Mouse (Mus musculus) heart, postnatal 0 days (tissue): Measurements from ENCODE around the gene Anks1. TPM values are rescaled to one million over a fixed set of nuclear protein-coding genes. Genes with fewer than 3 reads are reported as not detected.
A peak's percentile ranks its signal among the peaks of the same experiment; 100 is the strongest.
"Not testable (repeated sequence)": the region's sequence is repeated elsewhere in the genome, so short reads cannot be mapped to it uniquely, and the experiment has no call there.

Source experiments
- ATAC-seq: fragments of 200-750 bp; cut with Nextera tagmentation; 2 replicates; pipeline ENCODE4 v1.8.0; 2017; ENCODE audit warnings: low read depth, moderate number of reproducible peaks, moderate library complexity; ENCODE audit not compliant: insufficient read depth
- DNase-seq: peaks from one replicate; pipeline ENCODE4 v3.0.0-alpha.2; 2016; ENCODE audit warnings: low spot score
- H3K27ac ChIP-seq: fragments of 300-500 bp; sonication (generic); 2 replicates; pipeline ENCODE4 v1.5.1; 2014; ENCODE audit warnings: low read depth, mild to moderate bottlenecking
- H3K27me3 ChIP-seq: fragments of 300-500 bp; sonication (generic); 2 replicates; pipeline ENCODE4 v1.6.1; 2014; ENCODE audit warnings: low read length, mixed read lengths; ENCODE audit not compliant: control insufficient read depth, insufficient read depth
- H3K36me3 ChIP-seq: fragments of 300-500 bp; sonication (generic); replicated peaks from 2 replicates; pipeline ENCODE4 v1.6.1; 2014; ENCODE audit warnings: low read length, mixed read lengths; ENCODE audit not compliant: control insufficient read depth, insufficient read depth
- H3K4me1 ChIP-seq: fragments of 300-500 bp; sonication (generic); 2 replicates; pipeline ENCODE4 v1.6.1; 2014; ENCODE audit warnings: antibody characterized with exemption; ENCODE audit not compliant: control insufficient read depth, insufficient read depth
- H3K4me2 ChIP-seq: fragments of 300-500 bp; sonication (generic); 2 replicates; pipeline ENCODE4 v1.6.1; 2014; ENCODE audit warnings: low read depth, mild to moderate bottlenecking, low read length, moderate library complexity
- H3K4me3 ChIP-seq: fragments of 300-500 bp; sonication (generic); 2 replicates; pipeline ENCODE4 v1.5.1; 2014; ENCODE audit warnings: low read depth, low read length
- H3K9ac ChIP-seq: fragments of 300-500 bp; sonication (generic); replicated peaks from 2 replicates; pipeline ENCODE4 v1.6.1; 2014; ENCODE audit warnings: low read depth, low read length, mixed read lengths
- H3K9me3 ChIP-seq: fragments of 300-500 bp; sonication (generic); replicated peaks from 2 replicates; pipeline ENCODE4 v1.6.1; 2016; ENCODE audit warnings: low read length; ENCODE audit not compliant: control insufficient read depth
- CTCF ChIP-seq: IDR thresholded peaks from 2 replicates; pipeline ENCODE4 v1.5.1; 2016; ENCODE audit warnings: antibody characterized with exemption, control low read depth, low read depth
- EP300 ChIP-seq: IDR thresholded peaks from 2 replicates; pipeline ENCODE4 v1.6.1; 2016; ENCODE audit warnings: antibody characterized with exemption, low read depth
- WGBS: fragments of 180-500 bp; shearing (Covaris S2); extraction: QIAGEN DNeasy Blood & Tissue Kit; methylation state at CpG from one replicate; pipeline ENCODE4 v1.1.7; 2014; 5-methylcytosine and 5-hydroxymethylcytosine counted together
- polyA plus RNA-seq: library from polyadenylated mRNA; unstranded; fragments of >200 nt; fragmentation: Nextera tagmentation; extraction: Ambion mirVana; gene quantifications from 2 replicates; pipeline ENCODE4 v1.2.1, GENCODE M21; 2015
- total RNA-seq: library from RNA; depleted of rRNA; stranded (reverse); fragments of >200 nt; gene quantifications from 2 replicates; pipeline ENCODE4 v1.2.3, GENCODE M21; 2014; ENCODE audit warnings: low replicate concordance

Anks1 gene
- total and polyA plus RNA-seq, 2 experiments from 2014 or later = 11.0 to 55.4 TPM

GRCm38 (mm10) chr17:27980391-27980955, 71.4 kb downstream of the Anks1 start:
- no peak for TF ChIP-seq EP300
- TF ChIP-seq CTCF = no peak
- ATAC-seq (no peak), DNase-seq (no peak)
- Histone ChIP-seq H3K4me3 (no peak overlapping the region), H3K27me3 (no peaks in the 10 kb centered on the region), H3K4me2 (no peak overlapping the region), H3K4me1 (no peaks in the 10 kb centered on the region), H3K9ac (no peak overlapping the region), H3K27ac (no peak overlapping the region), H3K36me3 (peaks cover 40% of the 10 kb centered on the region), H3K9me3 (no peaks in the 10 kb centered on the region)
- 89% methylated on average over 3 of the region's 3 CpGs for WGBS

DNA sequence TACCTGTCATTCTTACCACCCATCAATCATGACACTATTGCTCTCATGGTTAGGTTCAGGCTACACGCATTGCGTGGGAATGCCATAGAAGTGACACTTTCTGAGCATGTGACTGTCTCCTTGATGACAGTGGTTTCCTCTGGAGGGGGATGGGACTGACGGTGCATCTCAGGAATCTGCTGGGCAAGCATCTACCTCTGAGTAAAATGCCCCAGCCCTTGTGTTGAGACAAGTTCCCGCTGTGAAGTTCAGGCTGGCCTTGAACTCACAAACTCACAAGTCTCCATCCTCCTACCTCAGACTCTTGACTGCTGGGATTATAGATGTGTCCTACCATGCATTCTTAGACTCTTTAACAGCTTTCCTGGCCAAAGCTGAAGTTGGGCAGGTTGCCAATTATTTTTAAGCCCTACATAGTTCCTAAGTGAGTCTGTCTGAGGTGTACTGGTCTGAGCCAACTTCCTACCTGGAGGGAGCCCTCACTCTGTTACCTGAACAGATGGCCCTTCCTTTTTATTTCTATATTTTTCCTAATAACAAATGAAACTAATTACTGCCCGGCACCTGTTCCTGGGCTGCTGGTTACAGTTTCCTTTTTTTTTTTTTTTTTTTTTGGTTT, 72.5 kb downstream of the Anks1 start:
- Histone ChIP-seq H3K9me3 (no peaks in the 10 kb centered on the region), H3K27me3 (no peaks in the 10 kb centered on the region), H3K4me1 (no peaks in the 10 kb centered on the region), H3K27ac (no peak overlapping the region), H3K36me3 (peaks cover 45% of the 10 kb centered on the region), H3K9ac (no peak overlapping the region), H3K4me2 (no peak overlapping the region), H3K4me3 (no peak overlapping the region)
- no peak for ATAC-seq
- no peak for DNase-seq
- WGBS = 84% methylated on average over 5 of the region's 5 CpGs
- TF ChIP-seq EP300 (no peak), CTCF (no peak)

- H3K36me3 ChIP-seq = peaks cover 45% of the 10 kb centered on the region
- not testable (repeated sequence) for DNase-seq, H3K27ac ChIP-seq, H3K9me3 ChIP-seq, ATAC-seq, H3K9ac ChIP-seq, H3K4me1 ChIP-seq, H3K27me3 ChIP-seq, H3K4me2 ChIP-seq, H3K4me3 ChIP-seq
- 86% methylated on average over 13 of the region's 14 CpGs for WGBS
Measured at GRCm38 (mm10) chr17:27982070-27982457, 73.0 kb downstream of the Anks1 start.

GRCm38 (mm10) chr17:27982712-27983266, 73.7 kb downstream of the Anks1 start:
- 72% methylated on average over 7 of the region's 7 CpGs for WGBS
- H3K4me1 ChIP-seq = no peaks in the 10 kb centered on the region
- no peaks in the 10 kb centered on the region for H3K9me3 ChIP-seq
- ATAC-seq = no peak
- TF ChIP-seq CTCF = no peak
- TF ChIP-seq EP300 = no peak
- DNase-seq = no peak
- H3K4me2 ChIP-seq = no peak overlapping the region
- H3K36me3 ChIP-seq = peaks cover 38% of the 10 kb centered on the region
- H3K9ac ChIP-seq = no peak overlapping the region
- H3K27me3 ChIP-seq = no peaks in the 10 kb centered on the region
- H3K4me3 ChIP-seq = no peak overlapping the region
- H3K27ac ChIP-seq = no peak overlapping the region

GRCm38 (mm10) chr17:27984421-27984820, 75.3 kb downstream of the Anks1 start:
- no peak overlapping the region for H3K4me2 ChIP-seq
- no peaks in the 10 kb centered on the region for H3K27me3 ChIP-seq
- no peak overlapping the region for H3K27ac ChIP-seq
- ATAC-seq = peak; percentile 66; the same call in 1 of the 2 replicates
- WGBS = 88% methylated on average over 12 of the region's 12 CpGs
- TF ChIP-seq CTCF (peak; percentile 57), EP300 (no peak)
- H3K9ac ChIP-seq = no peak overlapping the region
- no peak overlapping the region for H3K4me3 ChIP-seq
- H3K9me3 ChIP-seq = no peaks in the 10 kb centered on the region
- no peaks in the 10 kb centered on the region for H3K4me1 ChIP-seq
- no peak for DNase-seq
- peaks cover 28% of the 10 kb centered on the region for H3K36me3 ChIP-seq
